Mouse (Mus musculus) brain, embryonic 14.5 days (tissue): ENCODE measurements around the gene Grb7. TPM values are rescaled to one million over a fixed set of nuclear protein-coding genes. Genes with fewer than 3 reads are reported as not detected.

Experiments
- DNase-seq: peaks from one replicate; pipeline ENCODE4 v3.0.0-alpha.2; 2011; ENCODE audit warnings: low read depth
- CTCF ChIP-seq: fragments of 200-500 bp; IDR thresholded peaks from 2 replicates; pipeline ENCODE4 v1.5.1; 2012; ENCODE audit warnings: inconsistent platforms, mild to moderate bottlenecking, moderate library complexity, borderline replicate concordance; ENCODE audit not compliant: insufficient read depth, insufficient read length; ENCODE audit errors: extremely low read depth
- POLR2A ChIP-seq: fragments of 200-500 bp; IDR thresholded peaks from 2 replicates; pipeline ENCODE4 v1.6.1; 2012; ENCODE audit warnings: mild to moderate bottlenecking, inconsistent platforms, borderline replicate concordance; ENCODE audit not compliant: poor library complexity, insufficient read depth, insufficient read length, severe bottlenecking; ENCODE audit errors: extremely low read depth
- polyA plus RNA-seq: library from polyadenylated mRNA; depleted of rRNA; stranded (reverse); fragments of >200 nt; gene quantifications from 2 replicates; pipeline ENCODE4 v1.2.3, GENCODE M21; 2012

The Grb7 gene
- polyA plus RNA-seq, 1 experiment = 0.83 TPM

DNA sequence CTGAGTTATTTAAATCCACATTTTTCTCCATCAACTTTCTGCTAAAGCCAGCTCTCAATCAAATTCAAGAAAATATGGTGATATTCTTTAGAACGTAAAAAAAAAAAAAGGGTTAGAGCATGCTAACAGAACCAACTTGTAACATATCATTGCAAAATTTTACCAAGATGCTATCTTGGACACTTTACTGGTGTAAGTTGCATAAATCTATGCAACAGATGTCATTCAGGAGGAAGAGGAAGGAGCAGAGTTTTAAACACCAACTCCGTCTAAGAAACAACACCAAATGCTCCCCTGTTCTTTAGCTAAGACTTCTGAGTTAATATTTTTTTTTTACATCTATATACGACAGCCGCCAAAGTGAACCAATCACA lies 30.2 kb downstream of the Grb7 start:
- no peak for TF ChIP-seq CTCF
- TF ChIP-seq POLR2A = no peak
- DNase-seq = no peak

DNA sequence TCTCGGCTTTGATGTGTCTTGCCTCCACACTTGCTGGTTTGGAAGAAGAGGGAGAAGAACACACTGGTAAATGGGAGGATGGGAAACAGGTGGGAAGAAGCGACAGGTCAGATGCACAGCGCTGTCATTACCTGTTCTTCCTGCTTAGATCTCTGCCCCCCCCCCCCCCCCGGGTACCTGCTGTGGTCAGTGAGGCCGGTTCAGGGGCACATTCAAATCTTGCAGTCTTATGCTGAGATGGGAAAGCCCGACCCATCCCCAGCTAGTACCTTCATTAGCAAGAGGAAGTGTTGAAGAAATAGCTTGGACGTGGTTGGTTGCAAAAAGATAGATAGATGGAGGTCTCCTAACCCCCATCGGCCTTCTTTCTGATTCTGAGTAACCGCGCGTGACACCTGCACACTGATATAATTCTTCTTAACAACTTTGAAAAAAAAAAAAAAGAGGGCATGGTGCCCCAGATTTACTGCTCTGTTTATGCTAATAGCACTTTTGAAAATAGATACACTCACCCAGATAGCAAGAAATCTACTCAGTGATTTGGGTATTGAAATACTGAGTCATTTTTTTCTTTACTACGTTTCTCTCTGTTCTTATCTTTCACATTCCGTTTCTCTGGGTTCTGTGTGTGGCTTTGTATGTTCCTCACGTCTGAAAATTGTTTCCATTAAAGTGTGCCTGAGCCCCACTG lies 31.0 kb downstream of the Grb7 start:
- DNase-seq = no peak
- TF ChIP-seq CTCF (no peak), POLR2A (no peak)

DNA sequence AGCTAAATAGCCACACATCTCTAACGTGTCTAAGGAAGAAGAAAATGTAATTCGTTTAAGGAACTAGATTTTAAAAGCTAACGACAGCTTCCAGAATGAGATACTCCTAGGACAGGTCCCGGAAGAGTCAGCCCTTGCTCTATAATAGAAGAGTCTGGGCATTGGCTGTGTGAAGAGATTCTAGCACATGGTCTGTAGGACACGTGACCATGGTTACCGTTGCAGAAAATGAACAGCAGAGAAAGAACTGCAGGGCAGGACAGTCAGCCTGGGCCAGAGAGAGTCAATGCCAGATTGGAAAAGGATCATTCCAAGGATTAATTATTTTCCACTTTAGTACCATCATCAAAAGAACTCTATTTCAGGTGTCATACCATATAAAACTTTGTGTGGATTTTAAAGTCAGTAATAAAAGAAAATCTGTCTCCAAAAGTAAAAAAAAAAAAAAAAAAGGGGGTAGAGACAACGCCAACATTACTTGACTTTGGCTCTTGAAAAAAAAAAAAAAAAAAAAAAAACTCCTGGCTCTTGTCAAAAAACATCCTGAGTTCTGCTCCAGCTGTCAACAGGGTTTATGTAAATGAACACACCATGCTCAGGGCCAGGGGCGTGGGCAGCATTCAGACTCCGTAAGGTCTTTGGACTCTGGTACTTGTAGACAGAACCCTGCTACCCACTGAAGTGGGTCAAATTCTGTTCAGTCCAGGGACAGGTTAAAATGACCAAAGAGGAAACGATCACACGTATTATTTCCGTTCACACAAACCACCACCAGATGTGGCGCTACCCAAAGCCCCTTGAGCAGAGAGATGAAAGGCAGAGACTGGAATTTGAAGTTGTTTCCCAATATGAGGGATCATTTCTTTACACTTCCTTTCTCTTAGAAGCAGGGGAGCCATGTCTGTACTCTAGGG lies 33.1 kb downstream of the Grb7 start:
- no peak for DNase-seq
- TF ChIP-seq POLR2A = no peak
- no peak for TF ChIP-seq CTCF

DNA sequence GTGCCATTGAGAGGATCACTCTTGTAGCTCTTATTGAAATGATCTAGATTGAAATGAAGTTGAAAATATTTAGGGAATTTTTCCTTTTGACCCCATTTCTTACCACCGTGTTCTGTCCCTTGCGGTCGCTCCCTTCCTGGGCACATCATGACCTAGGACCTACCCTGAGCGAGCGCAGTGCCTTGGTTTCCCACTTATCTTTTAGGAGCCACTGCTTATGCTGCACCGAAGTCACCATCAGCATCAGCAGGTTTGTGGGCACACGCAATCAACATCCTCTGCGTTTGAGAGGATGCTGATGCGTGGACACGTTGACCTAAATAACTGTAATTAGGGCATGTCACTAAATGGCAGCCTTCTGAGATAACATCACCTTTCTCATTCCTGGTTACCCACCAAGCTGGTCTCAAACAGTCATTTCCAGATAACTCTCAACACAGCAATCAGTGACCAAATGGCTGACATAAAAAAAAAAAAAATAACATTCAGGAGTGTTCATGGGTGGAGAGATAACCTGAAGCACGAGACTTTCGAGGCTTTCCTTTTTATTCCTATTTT lies 33.8 kb downstream of the Grb7 start:
- no peak for TF ChIP-seq CTCF
- TF ChIP-seq POLR2A = no peak
- no peak for DNase-seq

DNA sequence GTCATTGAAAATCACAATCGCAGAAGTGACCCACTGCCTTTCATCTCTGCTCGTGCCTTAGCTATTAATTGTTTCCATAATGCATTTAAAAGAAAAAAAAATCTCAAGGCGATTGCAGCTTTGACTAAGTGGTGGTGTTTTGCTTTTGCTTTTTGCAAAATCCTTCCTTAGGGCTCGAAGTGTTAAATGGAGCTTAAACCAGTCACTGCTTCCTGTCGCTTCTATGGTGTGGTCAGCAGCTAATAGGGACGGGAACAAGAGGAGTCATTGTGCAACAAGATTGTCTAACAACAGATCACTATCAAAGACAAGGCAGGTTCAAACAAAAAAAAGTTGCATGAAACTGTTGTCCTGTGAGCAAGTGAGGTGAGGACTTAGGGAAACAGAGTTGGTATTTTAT lies 35.0 kb downstream of the Grb7 start:
- no peak for DNase-seq
- TF ChIP-seq CTCF (no peak), POLR2A (no peak)

DNA sequence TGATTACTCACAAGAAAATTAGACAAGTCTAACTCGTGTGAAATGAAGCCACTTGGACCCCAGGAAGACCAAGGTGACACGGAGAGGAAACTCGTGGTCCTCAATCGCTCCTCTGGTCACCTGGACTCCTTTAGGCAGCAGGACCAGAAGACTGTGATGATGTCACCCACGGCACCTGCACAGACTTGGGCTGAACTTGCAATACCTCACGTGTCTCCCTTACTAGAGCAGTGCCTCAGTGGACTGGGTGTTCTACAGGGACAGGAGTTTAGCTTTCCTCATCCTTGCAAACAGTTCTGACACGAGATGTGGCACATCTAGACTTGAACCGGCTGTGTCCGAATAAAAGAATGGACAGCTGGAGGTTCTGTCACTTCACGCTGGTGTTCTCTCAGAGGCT lies 35.9 kb downstream of the Grb7 start:
- no peak for DNase-seq
- TF ChIP-seq POLR2A (no peak), CTCF (no peak)

DNA sequence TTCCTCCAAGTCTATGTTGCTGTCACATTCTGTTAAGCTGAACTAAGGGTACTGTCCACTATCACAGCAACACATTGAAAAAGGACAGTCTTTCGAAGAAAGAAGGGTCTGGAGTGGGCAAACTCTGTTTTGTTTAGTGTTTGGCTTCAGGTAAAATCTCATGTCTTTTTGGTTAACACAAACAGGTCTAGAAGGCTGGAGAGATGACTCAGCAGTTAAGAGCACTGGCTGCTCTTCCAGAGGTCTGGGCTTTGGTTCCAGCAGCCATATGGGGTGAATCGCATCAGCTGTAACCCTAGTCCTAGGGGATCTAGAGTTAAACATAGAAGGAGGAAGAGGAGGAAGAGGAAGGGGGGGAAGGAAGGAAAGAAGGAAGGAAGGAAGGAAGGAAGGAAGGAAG lies 39.6 kb downstream of the Grb7 start:
- no peak for DNase-seq
- TF ChIP-seq POLR2A = no peak
- no peak for TF ChIP-seq CTCF

DNA sequence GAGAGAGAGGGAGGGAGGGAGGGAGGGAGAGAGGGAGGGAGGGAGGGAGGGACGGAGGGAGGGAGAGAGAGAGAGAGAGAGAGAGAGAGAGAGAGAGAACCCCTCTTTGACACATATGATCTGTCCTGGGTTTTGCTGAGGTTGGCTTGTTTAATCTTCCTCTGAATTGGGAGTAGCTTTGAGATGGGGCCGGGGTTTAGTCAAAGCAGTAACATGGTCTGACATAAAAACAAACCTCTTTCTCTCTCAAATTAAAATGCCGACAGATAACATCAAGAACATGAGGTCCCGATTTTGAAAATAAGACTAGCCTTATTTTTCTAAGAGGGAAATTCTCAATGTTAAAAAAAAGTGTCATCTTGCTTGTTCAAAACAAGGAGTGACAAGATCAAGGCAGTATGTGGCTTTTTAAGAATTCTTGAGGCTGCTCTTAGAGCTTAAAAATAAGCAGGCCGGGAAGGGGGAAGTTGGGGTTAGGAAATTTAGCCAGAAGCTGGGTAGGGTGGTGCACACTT lies 41.4 kb downstream of the Grb7 start:
- TF ChIP-seq POLR2A (no peak), CTCF (no peak)
- DNase-seq = no peak

DNA sequence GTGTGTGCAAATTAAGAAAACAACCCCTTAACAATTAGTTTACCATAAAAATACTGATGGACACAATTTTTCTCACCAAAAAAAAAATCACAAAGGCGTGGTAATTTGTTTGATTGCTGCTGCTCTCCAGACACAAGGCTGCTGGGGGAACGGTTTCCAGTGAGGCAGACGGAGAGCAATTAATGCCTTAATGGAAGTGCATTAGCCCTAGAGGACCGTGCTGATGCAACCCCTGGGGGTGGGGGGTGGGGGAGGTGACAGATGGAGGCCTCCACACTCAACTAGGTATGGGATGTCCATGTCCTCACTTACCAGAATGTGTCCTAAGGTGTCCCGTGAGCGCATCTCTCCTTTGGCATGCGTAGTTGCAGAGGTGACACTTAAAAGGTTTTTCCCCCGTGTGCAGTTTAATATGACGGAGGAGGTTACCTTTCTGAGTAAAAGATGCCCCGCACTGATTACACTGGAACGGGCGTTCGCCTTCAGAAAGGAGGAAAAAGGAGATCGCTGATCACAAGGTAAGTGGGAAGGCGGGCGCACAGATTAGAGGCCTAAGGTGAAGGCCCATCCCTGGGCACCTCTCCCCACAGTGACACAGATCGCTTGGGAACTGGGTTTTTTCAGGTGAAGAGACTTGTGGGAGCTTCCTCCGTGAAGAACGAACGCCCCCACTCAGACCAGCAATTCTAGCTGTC lies 42.5 kb downstream of the Grb7 start:
- TF ChIP-seq CTCF (no peak), POLR2A (no peak)

DNA sequence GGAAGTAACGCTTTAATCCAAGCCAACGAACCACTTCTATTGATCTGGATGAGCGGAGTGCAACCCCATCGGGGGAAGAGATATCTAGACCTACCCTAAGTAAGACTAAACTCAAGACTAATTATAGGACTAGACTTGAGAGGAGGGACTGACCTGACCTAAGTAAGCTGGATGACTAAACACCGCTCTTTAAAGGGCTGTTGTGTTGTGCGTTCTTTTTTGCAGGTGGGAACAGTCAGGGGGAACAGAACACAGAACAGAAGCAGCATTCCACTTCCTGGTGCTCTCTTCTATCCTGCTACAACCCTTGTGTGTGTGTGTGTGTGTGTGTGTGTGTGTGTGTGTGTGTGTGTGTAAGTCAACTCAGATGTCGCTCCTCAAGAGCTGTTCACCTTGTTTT lies 45.4 kb downstream of the Grb7 start:
- no peak for DNase-seq
- TF ChIP-seq POLR2A = no peak
- no peak for TF ChIP-seq CTCF

More for the DNA sequence above, 42.5 kb downstream of the Grb7 start:
- peak; percentile 64 for DNase-seq

DNA sequence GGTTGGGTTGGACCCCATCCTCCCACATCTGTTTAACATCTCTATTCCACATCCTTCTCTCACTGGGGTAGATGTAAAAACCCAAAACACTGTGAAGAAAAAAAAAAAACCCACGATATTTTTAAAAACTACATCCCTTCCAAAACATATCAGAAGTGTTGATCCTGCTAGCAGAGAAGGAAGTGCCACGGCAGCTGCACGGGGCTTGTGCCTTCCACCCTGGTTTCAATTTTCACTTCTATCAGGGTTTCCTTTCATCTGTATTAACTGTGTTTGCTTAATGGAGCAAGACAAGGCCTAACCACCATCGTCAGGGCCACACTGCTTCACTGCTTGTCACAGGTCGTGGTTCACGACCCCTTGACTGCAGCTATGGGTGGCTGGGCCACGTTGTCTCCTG lies 46.8 kb downstream of the Grb7 start:
- TF ChIP-seq CTCF (no peak), POLR2A (no peak)
- DNase-seq = no peak
